Mouse (Mus musculus) embryonic facial prominence, embryonic 11.5 days (tissue): ENCODE results near the gene Ctla4. TPM values are rescaled to one million over a fixed set of nuclear protein-coding genes. Genes with fewer than 3 reads are reported as not detected.

ENCODE experiments used
- ATAC-seq: fragments of 200-750 bp; cut with Nextera tagmentation; replicated peaks from 2 replicates; pipeline ENCODE4 v1.8.0; 2017; ENCODE audit warnings: low read depth; ENCODE audit not compliant: insufficient number of reproducible peaks, low FRiP score, low TSS enrichment
- DNase-seq: peaks from one replicate; pipeline ENCODE4 v3.0.0-alpha.2; 2015; ENCODE audit warnings: low spot score
- H3K27ac ChIP-seq: fragments of 300-500 bp; sonication (generic); replicated peaks from 2 replicates; pipeline ENCODE4 v1.5.1; 2014; ENCODE audit warnings: mild to moderate bottlenecking, low read depth, low read length, control low read depth
- H3K27me3 ChIP-seq: fragments of 300-500 bp; sonication (generic); 2 replicates; pipeline ENCODE4 v1.6.1; 2014; ENCODE audit warnings: mild to moderate bottlenecking, low read length, moderate library complexity, mixed read lengths; ENCODE audit not compliant: control insufficient read depth, insufficient read depth
- H3K36me3 ChIP-seq: fragments of 300-500 bp; sonication (generic); replicated peaks from 2 replicates; pipeline ENCODE4 v1.6.1; 2014; ENCODE audit warnings: low read depth, mild to moderate bottlenecking, low read length, moderate library complexity, mixed read lengths; ENCODE audit not compliant: control insufficient read depth, insufficient read depth
- H3K4me1 ChIP-seq: fragments of 300-500 bp; sonication (generic); 2 replicates; pipeline ENCODE4 v1.6.1; 2014; ENCODE audit warnings: low read length, mixed read lengths; ENCODE audit not compliant: control insufficient read depth, insufficient read depth
- H3K4me2 ChIP-seq: fragments of 300-500 bp; sonication (generic); 2 replicates; pipeline ENCODE4 v1.6.1; 2014; ENCODE audit warnings: low read depth, mild to moderate bottlenecking, control low read depth, low read length, moderate library complexity
- H3K4me3 ChIP-seq: fragments of 300-500 bp; sonication (generic); 2 replicates; pipeline ENCODE4 v1.5.1; 2014; ENCODE audit warnings: low read depth, low read length, control low read depth
- H3K9ac ChIP-seq: fragments of 300-500 bp; sonication (generic); replicated peaks from 2 replicates; pipeline ENCODE4 v1.6.1; 2014; ENCODE audit warnings: mild to moderate bottlenecking, control low read depth, low read length
- H3K9me3 ChIP-seq: fragments of 300-500 bp; sonication (generic); replicated peaks from 2 replicates; pipeline ENCODE4 v1.6.1; 2016; ENCODE audit warnings: mild to moderate bottlenecking, low read length, inconsistent platforms, mixed read lengths; ENCODE audit not compliant: control insufficient read depth
- WGBS: fragments of 180-500 bp; shearing (Covaris S2); extraction: QIAGEN DNeasy Blood & Tissue Kit; methylation state at CpG from one replicate; pipeline ENCODE4 v1.1.7; 2014; 5-methylcytosine and 5-hydroxymethylcytosine counted together
- polyA plus RNA-seq: library from polyadenylated mRNA; unstranded; fragments of >200 nt; fragmentation: Nextera tagmentation; extraction: Ambion mirVana; gene quantifications from 2 replicates; pipeline ENCODE4 v1.2.1, GENCODE M21; 2014

Gene Ctla4
- polyA plus RNA-seq, 1 experiment from 2014 or later = not detected

- no peak overlapping the region for H3K4me3 ChIP-seq
- no peak overlapping the region for H3K9ac ChIP-seq
- no peak for ATAC-seq
- H3K27ac ChIP-seq = no peak overlapping the region
- DNase-seq = no peak
- H3K4me2 ChIP-seq = no peak overlapping the region
- no peaks in the 10 kb centered on the region for H3K36me3 ChIP-seq
- no peaks in the 10 kb centered on the region for H3K27me3 ChIP-seq
- no peaks in the 10 kb centered on the region for H3K4me1 ChIP-seq
- 71% methylated on average over 6 of the region's 6 CpGs for WGBS
- H3K9me3 ChIP-seq = no peaks in the 10 kb centered on the region
Observed at GRCm38 (mm10) chr1:60936963-60937711, 50.3 kb downstream of the Ctla4 start.

- no peak for ATAC-seq
Observed at GRCm38 (mm10) chr1:60938256-60938655, 51.5 kb downstream of the Ctla4 start.

GRCm38 (mm10) chr1:60938974-60939373 lies 52.2 kb downstream of the Ctla4 start:
- no peaks in the 10 kb centered on the region for H3K36me3 ChIP-seq
- H3K4me3 ChIP-seq = no peak overlapping the region
- no peak overlapping the region for H3K9ac ChIP-seq
- H3K4me2 ChIP-seq = no peak overlapping the region
- ATAC-seq = no peak
- H3K27me3 ChIP-seq = no peaks in the 10 kb centered on the region
- H3K4me1 ChIP-seq = no peaks in the 10 kb centered on the region
- H3K27ac ChIP-seq = no peak overlapping the region
- no peaks in the 10 kb centered on the region for H3K9me3 ChIP-seq
- DNase-seq = no peak
- WGBS = 78% methylated on average over 5 of the region's 5 CpGs

More at GRCm38 (mm10) chr1:60938256-60938655, 51.5 kb downstream of the Ctla4 start:
- no peak overlapping the region for H3K4me2 ChIP-seq
- no peak overlapping the region for H3K4me3 ChIP-seq
- no peak for DNase-seq
- no peak overlapping the region for H3K27ac ChIP-seq
- WGBS = 87% methylated on average over 2 of the region's 2 CpGs
- no peaks in the 10 kb centered on the region for H3K4me1 ChIP-seq
- no peak overlapping the region for H3K9ac ChIP-seq
- H3K9me3 ChIP-seq = no peaks in the 10 kb centered on the region
- H3K36me3 ChIP-seq = no peaks in the 10 kb centered on the region
- no peaks in the 10 kb centered on the region for H3K27me3 ChIP-seq

GRCm38 (mm10) chr1:60940023-60940422 lies 53.2 kb downstream of the Ctla4 start:
- Histone ChIP-seq H3K36me3 (no peaks in the 10 kb centered on the region), H3K9ac (no peak overlapping the region), H3K27ac (no peak overlapping the region), H3K4me3 (no peak overlapping the region), H3K9me3 (no peaks in the 10 kb centered on the region), H3K27me3 (no peaks in the 10 kb centered on the region), H3K4me2 (no peak overlapping the region), H3K4me1 (no peaks in the 10 kb centered on the region)
- 78% methylated on average over 3 of the region's 3 CpGs for WGBS
- no peak for ATAC-seq
- no peak for DNase-seq

- no peaks in the 10 kb centered on the region for H3K36me3 ChIP-seq
- 90% methylated on average over 1 of the region's 1 CpGs for WGBS
- no peaks in the 10 kb centered on the region for H3K4me1 ChIP-seq
- no peak overlapping the region for H3K9ac ChIP-seq
- no peak overlapping the region for H3K27ac ChIP-seq
- ATAC-seq (no peak), DNase-seq (no peak)
- H3K27me3 ChIP-seq = no peaks in the 10 kb centered on the region
- H3K4me3 ChIP-seq = no peak overlapping the region
- no peaks in the 10 kb centered on the region for H3K9me3 ChIP-seq
- H3K4me2 ChIP-seq = no peak overlapping the region
Observed at GRCm38 (mm10) chr1:60940620-60941019, 53.8 kb downstream of the Ctla4 start.

GRCm38 (mm10) chr1:60941056-60942048 lies 54.6 kb downstream of the Ctla4 start:
- no peaks in the 10 kb centered on the region for H3K36me3 ChIP-seq
- H3K27ac ChIP-seq = no peak overlapping the region
- ATAC-seq (no peak), DNase-seq (no peak)
- no peak overlapping the region for H3K4me2 ChIP-seq
- no peaks in the 10 kb centered on the region for H3K4me1 ChIP-seq
- WGBS = 89% methylated on average over 5 of the region's 5 CpGs
- no peaks in the 10 kb centered on the region for H3K27me3 ChIP-seq
- no peak overlapping the region for H3K4me3 ChIP-seq
- no peaks in the 10 kb centered on the region for H3K9me3 ChIP-seq
- no peak overlapping the region for H3K9ac ChIP-seq

GRCm38 (mm10) chr1:60942921-60943320 lies 56.1 kb downstream of the Ctla4 start:
- no peak overlapping the region for H3K9ac ChIP-seq
- H3K4me2 ChIP-seq = no peak overlapping the region
- no peaks in the 10 kb centered on the region for H3K4me1 ChIP-seq
- WGBS = 63% methylated on average over 2 of the region's 2 CpGs
- ATAC-seq = no peak
- no peak overlapping the region for H3K27ac ChIP-seq
- H3K27me3 ChIP-seq = no peaks in the 10 kb centered on the region
- H3K36me3 ChIP-seq = no peaks in the 10 kb centered on the region
- H3K4me3 ChIP-seq = no peak overlapping the region
- no peak for DNase-seq
- H3K9me3 ChIP-seq = no peaks in the 10 kb centered on the region
